In the genomic region with DNA sequence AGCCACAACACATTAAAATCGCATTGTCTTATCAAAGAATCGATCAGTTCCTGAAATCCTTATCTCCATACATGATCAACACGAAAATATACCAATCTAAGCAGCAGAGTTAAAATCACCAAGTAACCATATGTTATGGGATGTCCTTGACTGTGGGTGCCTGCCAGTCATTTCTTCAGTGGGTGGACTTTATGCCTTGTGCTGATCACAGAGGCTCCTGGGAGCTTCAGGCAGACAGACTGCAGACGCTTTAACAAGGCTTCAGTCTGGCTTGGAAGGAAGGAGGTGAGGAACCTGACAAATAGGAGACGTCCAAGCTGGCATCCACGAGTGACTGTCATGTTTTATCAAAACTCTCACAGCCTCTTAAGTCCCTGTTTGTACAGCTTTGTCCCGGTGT, we compare ENCODE assay signal across 7 mouse cellular contexts.
"Had no signal": no experiment of that assay in that cellular context is flagged by ENCODE, and none has a peak within 500 bp of the region (broad histone marks: within the 10 kb centered on the region; RNA-seq: fewer than 3 reads in every experiment).

No protein-coding gene starts in this region.

- ATAC-seq: liver, postnatal 0 days; midbrain, embryonic 15.5 days had no signal

- DNase-seq: kidney, adult 11 months; kidney, adult 8-10 months; left cerebral cortex, postnatal 4 days; liver, postnatal 0 days; right cerebral cortex, postnatal 25 days; thymus, postnatal 25 days had no signal
